Comparison of ENCODE assay signal across 8 mouse cellular contexts in genomic region chr9:53609968-53610781, GRCm38 (mm10). TPM values are rescaled to one million over a fixed set of nuclear protein-coding genes. Genes with fewer than 3 reads are reported as not detected.
DNase-seq lines count a peak whose midpoint lies in the region; ATAC-seq and TF ChIP-seq lines count a peak whose summit lies in the region.

Acat1 (minus strand) TSS chr9:53610382.

- peaks cover 12% of the 10 kb centered on the region for H3K4me1 ChIP-seq in forebrain, embryonic 10.5 days
- H3K4me1 ChIP-seq in heart, embryonic 15.5 days (replicated peaks): peaks cover 21% of the 10 kb centered on the region
- peaks cover 2 to 5% of the 10 kb centered on the region in 2 experiments; a peak in 3 of 4 replicates for H3K4me1 ChIP-seq in liver, embryonic 14.5 days (replicated peaks; ENCODE audit: control insufficient read depth in 2 of 2, insufficient read depth in 2 of 2, low read length in 1 of 2)
- H3K4me1 ChIP-seq in neural tube, embryonic 11.5 days (ENCODE audit: control insufficient read depth, insufficient read depth, low read length): no peaks in the 10 kb centered on the region
- H3K4me1 ChIP-seq in stomach, postnatal 0 days (replicated peaks; ENCODE audit: control insufficient read depth, insufficient read depth): no peaks in the 10 kb centered on the region

- WGBS in forebrain, embryonic 10.5 days: 9% methylated on average over 52 of the region's 52 CpGs
- 2% methylated on average over 52 of the region's 52 CpGs for WGBS in heart, embryonic 15.5 days
- WGBS in liver, embryonic 14.5 days (ENCODE audit: insufficient replicate concordance): 4% methylated on average over 52 of the region's 52 CpGs
- 6% methylated on average over 51 of the region's 52 CpGs for WGBS in neural tube, embryonic 11.5 days
- WGBS in stomach, postnatal 0 days: 2% methylated on average over 45 of the region's 52 CpGs

- peak within 1 kb of the TSS; percentile 68 for H3K4me3 ChIP-seq in forebrain, embryonic 10.5 days
- peak within 1 kb of the TSS; percentile 69 for H3K4me3 ChIP-seq in heart, embryonic 15.5 days
- H3K4me3 ChIP-seq in liver, embryonic 14.5 days (ENCODE audit: insufficient read depth in 1 of 2, low read depth in 2 of 2, low read length in 2 of 2): peak within 1 kb of the TSS; percentile 41 to 64
- peak within 1 kb of the TSS; percentile 54 for H3K4me3 ChIP-seq in neural tube, embryonic 11.5 days (ENCODE audit: low read depth, low read length)
- peak within 1 kb of the TSS; percentile 77 for H3K4me3 ChIP-seq in stomach, postnatal 0 days (ENCODE audit: low read depth, low read length)

- H3K27me3 ChIP-seq in forebrain, embryonic 10.5 days (ENCODE audit: poor library complexity, severe bottlenecking): peaks cover 14% of the 10 kb centered on the region
- no peaks in the 10 kb centered on the region for H3K27me3 ChIP-seq in heart, embryonic 15.5 days
- H3K27me3 ChIP-seq in liver, embryonic 14.5 days (ENCODE audit: control insufficient read depth, insufficient read depth, low read length): no peaks in the 10 kb centered on the region
- no peaks in the 10 kb centered on the region for H3K27me3 ChIP-seq in neural tube, embryonic 11.5 days (ENCODE audit: control insufficient read depth, insufficient read depth, low read length)
- H3K27me3 ChIP-seq in stomach, postnatal 0 days (ENCODE audit: control insufficient read depth, insufficient read depth, low read length): no peaks in the 10 kb centered on the region

- H3K9me3 ChIP-seq in forebrain, embryonic 10.5 days: no peaks in the 10 kb centered on the region
- no peaks in the 10 kb centered on the region for H3K9me3 ChIP-seq in heart, embryonic 15.5 days (replicated peaks)
- H3K9me3 ChIP-seq in liver, embryonic 14.5 days (ENCODE audit: control insufficient read depth, low read length): no peaks in the 10 kb centered on the region
- H3K9me3 ChIP-seq in neural tube, embryonic 11.5 days (ENCODE audit: control insufficient read depth, low read length): no peaks in the 10 kb centered on the region
- no peaks in the 10 kb centered on the region for H3K9me3 ChIP-seq in stomach, postnatal 0 days (ENCODE audit: control insufficient read depth, low read length)

- H3K27ac ChIP-seq in forebrain, embryonic 10.5 days: peak within 1 kb of the TSS; percentile 79
- peak within 1 kb of the TSS; percentile 86 for H3K27ac ChIP-seq in heart, embryonic 15.5 days
- peak within 1 kb of the TSS; percentile 3; the same call in 1 of the 2 replicates for H3K27ac ChIP-seq in liver, embryonic 14.5 days
- H3K27ac ChIP-seq in neural tube, embryonic 11.5 days (ENCODE audit: low read depth, low read length): no peak within 1 kb of the TSS
- peak within 1 kb of the TSS; percentile 75 for H3K27ac ChIP-seq in stomach, postnatal 0 days (replicated peaks)

- peak within 1 kb of the TSS; percentile 74 for H3K4me2 ChIP-seq in heart, embryonic 15.5 days
- peak within 1 kb of the TSS; percentile 73 for H3K4me2 ChIP-seq in liver, embryonic 14.5 days (ENCODE audit: low read depth)
- peak within 1 kb of the TSS; percentile 85 for H3K4me2 ChIP-seq in neural tube, embryonic 11.5 days (ENCODE audit: low read depth)
- peak within 1 kb of the TSS; percentile 89 for H3K4me2 ChIP-seq in stomach, postnatal 0 days (replicated peaks; ENCODE audit: low read depth)

- DNase-seq in CD8-positive naive resting alpha-beta T cell, adult 2 months (ENCODE audit: low read depth in 2 of 2, low spot score in 2 of 2): peak; percentile 67 to 78
- peak; percentile 70 for DNase-seq in c-Kit-positive CD71-negative TER-119-negative erythroid progenitor cells, embryonic 14.5 days (ENCODE audit: low read depth)
- peak; percentile 79 for DNase-seq in forebrain, embryonic 10.5 days (ENCODE audit: extremely low spot score, low spot score)
- peak; percentile 97 to 98 for DNase-seq in kidney, postnatal 25 days
- DNase-seq in liver, embryonic 14.5 days (ENCODE audit: low read depth in 3 of 3, low spot score in 3 of 3): peak; percentile 72 to 77 (median 75)
- peak; percentile 91 for DNase-seq in neural tube, embryonic 11.5 days (ENCODE audit: low spot score)
- DNase-seq in stomach, postnatal 0 days (ENCODE audit: low spot score): peak; percentile 94

- TF ChIP-seq EP300 in liver, embryonic 14.5 days (IDR thresholded peaks at IDR 0.05; ENCODE audit: low read depth): no peak
- TF ChIP-seq EP300 in stomach, postnatal 0 days (optimal IDR thresholded peaks at IDR 0.05): no peak

- TF ChIP-seq CTCF in liver, embryonic 14.5 days (IDR thresholded peaks at IDR 0.05; ENCODE audit: low read depth): no peak
- TF ChIP-seq CTCF in stomach, postnatal 0 days (IDR thresholded peaks at IDR 0.05; ENCODE audit: low read depth): no peak

- ATAC-seq in heart, embryonic 15.5 days (replicated peaks; ENCODE audit: insufficient number of reproducible peaks, insufficient read depth, low FRiP score, low read depth): peak; percentile 98
- peak; percentile 98 for ATAC-seq in liver, embryonic 14.5 days (ENCODE audit: insufficient read depth)
- peak; percentile 99 for ATAC-seq in neural tube, embryonic 11.5 days (ENCODE audit: insufficient read depth, low FRiP score, low TSS enrichment)
- ATAC-seq in stomach, postnatal 0 days (ENCODE audit: low FRiP score, low TSS enrichment): peak; percentile 98

- peaks cover 11% of the 10 kb centered on the region for H3K36me3 ChIP-seq in forebrain, embryonic 10.5 days (replicated peaks)
- peaks cover 5% of the 10 kb centered on the region; the same call in 1 of the 2 replicates for H3K36me3 ChIP-seq in heart, embryonic 15.5 days
- H3K36me3 ChIP-seq in liver, embryonic 14.5 days (replicated peaks; ENCODE audit: control insufficient read depth, insufficient read depth, low read depth): peaks cover 2% of the 10 kb centered on the region
- H3K36me3 ChIP-seq in neural tube, embryonic 11.5 days (ENCODE audit: control insufficient read depth, insufficient read depth, low read length): no peaks in the 10 kb centered on the region
- no peaks in the 10 kb centered on the region for H3K36me3 ChIP-seq in stomach, postnatal 0 days (ENCODE audit: control insufficient read depth, insufficient read depth, low read length)

- H3K9ac ChIP-seq in heart, embryonic 15.5 days: peak within 1 kb of the TSS; percentile 85
- H3K9ac ChIP-seq in liver, embryonic 14.5 days (replicated peaks): peak within 1 kb of the TSS; percentile 58
- peak within 1 kb of the TSS; percentile 70 for H3K9ac ChIP-seq in neural tube, embryonic 11.5 days (ENCODE audit: low read length)
- H3K9ac ChIP-seq in stomach, postnatal 0 days (ENCODE audit: low read length): peak within 1 kb of the TSS; percentile 93

RNA-seq across cellular contexts. Expression of gene Acat1, which starts in this region (rescaled TPM):
- polyA plus RNA-seq in forebrain, embryonic 10.5 days (2016; fragmentation: Nextera tagmentation; extraction: Ambion mirVana): 29.0 and 29.9 TPM in 2 replicates
- polyA plus RNA-seq in heart, embryonic 15.5 days (2015; fragmentation: Nextera tagmentation; extraction: Ambion mirVana): 189 and 222 TPM in 2 replicates
- polyA plus RNA-seq in liver, embryonic 14.5 days (2012; rRNA removed): 31.8 and 52.8 TPM in 2 replicates
- 87.4 and 97.3 TPM in 2 replicates for polyA plus RNA-seq in liver, embryonic 14.5 days (2014; fragmentation: Nextera tagmentation; extraction: Ambion mirVana)
- 60.0 and 68.1 TPM in 2 replicates for polyA plus RNA-seq in neural tube, embryonic 11.5 days (2014; fragmentation: Nextera tagmentation; extraction: Ambion mirVana)
- polyA plus RNA-seq in stomach, postnatal 0 days (2015; fragmentation: Nextera tagmentation; extraction: Ambion mirVana): 113 and 115 TPM in 2 replicates
